Mouse (Mus musculus) ES-E14 (cell line): ENCODE results near the gene Prr5l. TPM values are rescaled to one million over a fixed set of nuclear protein-coding genes. Genes with fewer than 3 reads are reported as not detected.

Source experiments
- DNase-seq: peaks from one replicate; pipeline ENCODE4 v3.0.0-alpha.2; 2013; ENCODE audit warnings: low read depth, low spot score
- H3K27ac ChIP-seq: 2 replicates; pipeline ENCODE4 v1.5.1; 2012; ENCODE audit warnings: low read depth, mild to moderate bottlenecking, low read length, moderate library complexity, mixed read lengths; ENCODE audit not compliant: poor library complexity, insufficient read depth, severe bottlenecking
- H3K36me3 ChIP-seq: 2 replicates; pipeline ENCODE4 v1.6.1; 2012; ENCODE audit warnings: mild to moderate bottlenecking, low read length, moderate library complexity, mixed read lengths; ENCODE audit not compliant: control insufficient read depth, poor library complexity, insufficient read depth, severe bottlenecking
- H3K4me1 ChIP-seq, 2 experiments: fragments of 150-350 bp in 1 of 2; sonication (generic) in 1 of 2; 2 replicates each; pipeline ENCODE4 v1.6.1; 2012; ENCODE audit warnings: low read length in 2 of 2, mild to moderate bottlenecking in 1 of 2, mixed read lengths in 1 of 2; ENCODE audit not compliant: control insufficient read depth in 2 of 2, insufficient read depth in 2 of 2, poor library complexity in 1 of 2
- H3K4me3 ChIP-seq, 2 experiments: fragments of 150-350 bp in 1 of 2; sonication (generic) in 1 of 2; 2 replicates each; pipeline ENCODE4 v1.5.1; 2012; ENCODE audit warnings: low read length in 2 of 2, low read depth in 1 of 2, mild to moderate bottlenecking in 1 of 2, mixed read lengths in 1 of 2; ENCODE audit not compliant: insufficient read depth in 1 of 2, poor library complexity in 1 of 2, severe bottlenecking in 1 of 2
- H3K9ac ChIP-seq: 2 replicates; pipeline ENCODE4 v1.6.1; 2012; ENCODE audit warnings: low read depth, mild to moderate bottlenecking, low read length, mixed read lengths; ENCODE audit not compliant: poor library complexity, insufficient read depth, severe bottlenecking
- H3K9me3 ChIP-seq: fragments of 150-350 bp; sonication (generic); 2 replicates; pipeline ENCODE4 v1.6.1; 2012; ENCODE audit warnings: low read depth, mild to moderate bottlenecking, low read length; ENCODE audit not compliant: control insufficient read depth, insufficient read depth
- CHD2 ChIP-seq: IDR thresholded peaks from 2 replicates; pipeline ENCODE4 v1.6.1; 2014; ENCODE audit warnings: mild to moderate bottlenecking, low read depth, low read length, inconsistent platforms
- HCFC1 ChIP-seq: IDR thresholded peaks from 2 replicates; pipeline ENCODE4 v1.6.1; 2012; ENCODE audit warnings: low read length, inconsistent platforms, borderline replicate concordance; ENCODE audit not compliant: insufficient read depth
- MAFK ChIP-seq: IDR thresholded peaks from 2 replicates; pipeline ENCODE4 v1.6.1; 2014; ENCODE audit warnings: mild to moderate bottlenecking, low read depth, low read length, inconsistent platforms; ENCODE audit not compliant: insufficient read depth
- ZC3H11A ChIP-seq: IDR thresholded peaks from 2 replicates; pipeline ENCODE4 v1.6.1; 2012; ENCODE audit warnings: low read depth, mild to moderate bottlenecking, inconsistent platforms, low read length, borderline replicate concordance
- ZNF384 ChIP-seq: IDR thresholded peaks from 2 replicates; pipeline ENCODE4 v1.6.1; 2012; ENCODE audit warnings: low read depth, low read length, inconsistent platforms
- in situ Hi-C, 2 experiments: fragments of 600-800 bp; cut with MboI; formaldehyde crosslinking; loops; one replicate each; pipeline ENCODE4 v1.15.1; 2025; ENCODE audit warnings: low sequenced_read_pairs in 2 of 2, inconsistent platforms in 1 of 2; ENCODE audit not compliant: unreplicated experiment in 2 of 2
- total RNA-seq: library from RNA; depleted of rRNA; stranded (reverse); fragments of 300-350 nt; gene quantifications from 2 replicates; pipeline ENCODE4 v1.2.3, GENCODE M21; 2012

Prr5l gene
- total RNA-seq, 1 experiment: 4.5 TPM

DNA sequence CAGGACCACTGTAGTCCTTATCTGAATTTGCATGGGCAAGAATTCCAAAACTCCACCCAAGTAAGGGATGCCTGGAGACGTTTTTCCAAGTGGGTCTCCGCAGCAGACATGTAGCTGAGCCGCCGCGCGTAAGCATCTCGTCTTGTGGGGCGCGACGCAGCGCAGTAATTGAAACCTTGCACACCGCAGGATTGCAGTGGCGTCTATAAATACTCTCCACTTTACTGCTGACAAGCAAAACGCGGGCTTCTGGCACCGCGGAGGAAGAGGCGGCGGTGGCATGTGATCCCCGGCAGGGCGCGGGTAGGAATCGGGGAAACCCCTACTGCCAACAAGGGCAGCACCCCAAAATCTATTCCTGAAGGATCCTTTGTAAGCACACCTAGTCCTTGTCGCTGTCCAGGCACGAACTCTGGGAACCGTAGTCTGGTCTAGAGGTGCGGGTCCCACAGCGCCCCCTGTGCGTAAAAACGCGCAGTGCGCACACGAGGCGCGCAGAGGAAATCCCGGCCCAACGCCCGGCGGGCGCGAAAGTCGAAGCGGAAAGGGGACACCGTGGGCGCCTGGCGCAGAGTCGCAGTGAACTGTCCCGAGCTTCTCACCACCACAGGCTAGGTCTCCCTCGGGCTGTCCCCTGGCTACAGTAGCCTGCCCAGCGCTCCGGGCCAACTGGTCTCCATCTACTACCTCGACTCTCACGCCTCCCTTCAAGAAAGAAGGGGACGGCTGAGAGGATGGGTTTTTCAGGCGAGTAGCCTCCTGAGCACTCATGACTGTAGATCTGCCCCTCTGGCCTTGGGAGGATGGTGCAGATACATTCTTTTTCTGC is 86.3 kb downstream of the Prr5l start:
- peak; percentile 75 for DNase-seq
- Histone ChIP-seq H3K27ac (no peak overlapping the region), H3K4me1 (no peaks in the 10 kb centered on the region), H3K9me3 (no peaks in the 10 kb centered on the region), H3K4me3 (peak overlapping the region; percentile 65 to 71), H3K9ac (peak overlapping the region; percentile 68), H3K36me3 (no peaks in the 10 kb centered on the region)
- in situ Hi-C loops: no loop called here
- TF ChIP-seq HCFC1 (peak; percentile 52; the same call in 1 of the 2 replicates), ZC3H11A (no peak)

DNA sequence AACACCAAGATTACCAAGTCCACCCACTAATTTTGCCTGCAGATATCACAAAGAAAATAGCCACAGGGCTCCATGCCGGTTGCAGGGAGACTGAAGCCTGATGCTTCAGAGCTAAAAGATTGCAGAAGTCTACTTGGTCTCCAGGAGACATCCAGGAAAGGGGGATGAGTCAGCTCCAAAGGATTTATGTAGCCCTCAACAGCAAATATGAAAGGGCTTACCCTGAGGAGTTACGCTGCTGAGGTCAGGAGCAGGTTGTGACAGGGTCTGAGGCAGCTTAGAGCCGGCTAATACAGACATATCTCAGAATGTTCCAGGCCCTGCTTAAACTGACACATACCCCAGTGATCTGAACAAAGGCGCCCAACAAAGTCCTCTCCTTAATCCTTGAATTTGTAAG is 90.7 kb downstream of the Prr5l start:
- no peaks in the 10 kb centered on the region for H3K4me1 ChIP-seq
- in situ Hi-C loops: no loop called here
- no peaks in the 10 kb centered on the region for H3K9me3 ChIP-seq
- H3K9ac ChIP-seq: no peak overlapping the region
- no peak overlapping the region for H3K27ac ChIP-seq
- no peak for DNase-seq
- no peak for TF ChIP-seq MAFK
- no peak for TF ChIP-seq ZNF384
- TF ChIP-seq HCFC1: no peak
- no peak overlapping the region for H3K4me3 ChIP-seq
- H3K36me3 ChIP-seq: no peaks in the 10 kb centered on the region

DNA sequence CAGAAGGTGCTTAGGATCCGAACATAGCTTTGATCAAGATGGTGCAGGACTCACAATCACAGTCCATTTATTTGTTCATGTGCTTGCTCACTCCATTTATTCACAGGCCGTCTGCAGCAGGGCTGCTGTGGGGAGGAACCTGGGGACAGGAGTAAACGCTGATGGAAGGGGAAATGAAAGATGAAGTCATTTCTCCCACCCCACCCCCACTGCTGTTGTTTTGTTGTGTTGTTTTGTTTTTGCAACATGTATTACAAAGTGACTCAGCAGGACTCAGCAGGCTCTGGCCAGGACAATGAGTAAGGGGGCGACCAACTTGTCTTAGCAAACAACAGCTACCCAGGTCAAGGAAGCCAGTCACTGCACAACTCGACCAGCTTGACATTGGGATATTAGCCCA is 99.6 kb downstream of the Prr5l start:
- no peak overlapping the region for H3K4me3 ChIP-seq
- in situ Hi-C loops: no loop called here
- peaks cover 0 to 4% of the 10 kb centered on the region in 2 experiments; a peak in 1 of 4 replicates for H3K4me1 ChIP-seq
- DNase-seq: no peak
- no peak overlapping the region for H3K27ac ChIP-seq
- no peak overlapping the region for H3K9ac ChIP-seq
- no peak for TF ChIP-seq CHD2
- H3K36me3 ChIP-seq: no peaks in the 10 kb centered on the region
- H3K9me3 ChIP-seq: no peaks in the 10 kb centered on the region

DNA sequence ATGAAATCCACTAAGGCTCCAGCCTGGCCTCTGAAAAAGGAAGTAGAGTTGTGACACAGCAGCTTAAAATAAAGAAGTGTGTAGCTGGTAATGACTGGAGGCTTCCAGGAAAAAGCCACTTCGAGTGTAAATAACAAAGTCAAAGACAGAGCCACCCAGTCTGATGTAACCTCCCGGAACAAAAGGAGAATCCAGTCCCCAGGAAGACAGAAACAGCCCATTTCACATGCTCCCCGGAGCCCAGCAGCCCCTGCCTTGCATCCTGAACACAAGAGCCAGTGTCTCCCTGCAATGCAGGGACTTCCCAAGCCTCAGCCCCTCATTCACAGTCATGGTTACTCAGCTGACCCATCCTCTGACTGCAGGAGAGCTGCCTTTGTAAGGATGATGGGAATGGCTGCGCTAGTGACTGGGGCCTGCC is 101.5 kb downstream of the Prr5l start:
- TF ChIP-seq CHD2 (no peak), MAFK (no peak), ZC3H11A (no peak), ZNF384 (no peak), HCFC1 (no peak)
- no peak overlapping the region for H3K9ac ChIP-seq
- no peaks in the 10 kb centered on the region for H3K9me3 ChIP-seq
- H3K27ac ChIP-seq: no peak overlapping the region
- in situ Hi-C loops: no loop called here
- no peak for DNase-seq
- H3K36me3 ChIP-seq: no peaks in the 10 kb centered on the region
- H3K4me1 ChIP-seq: peaks cover 0 to 4% of the 10 kb centered on the region in 2 experiments; a peak in 1 of 4 replicates
- H3K4me3 ChIP-seq: no peak overlapping the region

DNA sequence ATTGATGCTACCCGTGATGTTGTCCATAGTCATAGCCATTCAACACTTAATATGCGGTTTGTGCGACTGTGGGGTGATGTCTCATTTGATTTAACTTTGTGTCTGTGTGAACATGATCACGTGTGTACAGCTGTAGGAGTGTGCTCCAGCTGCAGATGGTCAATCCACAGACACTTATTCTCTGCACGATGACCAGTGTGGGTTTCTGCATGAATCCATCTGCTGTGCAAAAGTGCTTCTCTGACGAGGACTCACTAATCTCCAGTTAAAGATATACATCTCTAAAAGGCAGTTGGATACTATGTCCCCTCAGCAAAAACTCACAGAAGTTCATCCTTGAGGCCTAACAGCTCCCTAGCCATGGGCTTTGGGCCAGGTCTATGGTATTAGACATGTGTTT is 104.7 kb downstream of the Prr5l start:
- Histone ChIP-seq H3K4me1 (peaks cover 0 to 4% of the 10 kb centered on the region in 2 experiments; a peak in 1 of 4 replicates), H3K9me3 (no peaks in the 10 kb centered on the region), H3K9ac (no peak overlapping the region), H3K27ac (no peak overlapping the region), H3K4me3 (no peak overlapping the region), H3K36me3 (no peaks in the 10 kb centered on the region)
- TF ChIP-seq HCFC1 (no peak), CHD2 (no peak), ZNF384 (no peak), ZC3H11A (no peak), MAFK (no peak)
- in situ Hi-C loops: no loop called here
- DNase-seq: no peak
